Mouse (Mus musculus) bone marrow, adult 2 months (tissue): ENCODE results near the gene Cdc42se1.

ENCODE experiments used
- CTCF ChIP-seq: fragments of 200-500 bp; IDR thresholded peaks from 2 replicates; pipeline ENCODE4 v1.5.1; 2011; ENCODE audit warnings: low read length, control low read depth; ENCODE audit not compliant: control insufficient read depth, insufficient read depth
- POLR2A ChIP-seq: fragments of 200-500 bp; IDR thresholded peaks from 2 replicates; pipeline ENCODE4 v1.6.1; 2011; ENCODE audit warnings: low read depth, mild to moderate bottlenecking, control low read depth, low read length, borderline replicate concordance; ENCODE audit not compliant: control insufficient read depth

DNA sequence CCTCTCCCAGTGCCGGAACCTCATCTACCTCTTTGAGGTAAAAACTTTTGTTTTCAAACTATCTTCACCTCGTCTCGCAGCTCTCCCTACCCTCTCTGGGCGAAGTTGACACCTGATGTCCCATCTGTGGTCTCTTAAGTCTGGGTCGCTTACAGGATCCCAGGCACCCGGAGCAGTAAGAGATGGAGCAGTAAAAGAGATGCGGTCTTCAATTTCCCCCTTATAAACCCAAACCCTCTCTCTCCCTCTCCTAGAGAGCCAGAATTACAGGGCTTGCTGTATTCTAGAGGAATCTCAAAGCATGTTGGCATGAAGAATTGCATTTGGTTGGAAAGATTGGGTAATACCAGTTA is 55.0 kb downstream of the Cdc42se1 start:
- TF ChIP-seq POLR2A (no peak), CTCF (no peak)
